ENCODE assay signal across 9 mouse cellular contexts in genomic region chr1:153661689-153662002, GRCm38 (mm10). TPM values are rescaled to one million over a fixed set of nuclear protein-coding genes. Genes with fewer than 3 reads are reported as not detected.
DNase-seq lines count a peak whose midpoint lies in the region; ATAC-seq lines count a peak whose summit lies in the region.
"Had no signal": no experiment of that assay in that cellular context is flagged by ENCODE, and none has a peak within 500 bp of the region (broad histone marks: within the 10 kb centered on the region; RNA-seq: fewer than 3 reads in every experiment).

No protein-coding gene starts in this region.

- H3K27me3 ChIP-seq in hindbrain, embryonic 13.5 days, result 0 out of 2 replicates have a peak, but pooled peaks cover 3% of the 10 kb centered on the region
- H3K27me3 ChIP-seq in lung, embryonic 15.5 days, result peaks cover 32% of the 10 kb centered on the region; the same call in 1 of the 2 replicates

- H3K27ac ChIP-seq in hindbrain, embryonic 13.5 days, result peak overlapping the region; percentile 92
- no peak overlapping the region for H3K27ac ChIP-seq in lung, embryonic 15.5 days

- DNase-seq in adrenal gland, postnatal 10 days, result peak; percentile 47
- no peak for DNase-seq in adrenal gland, adult (ENCODE audit: inconsistent age in 2 of 2, low spot score in 1 of 2)
- DNase-seq in 3T3-L1 (ENCODE audit: low read depth, low spot score), result peak; percentile 33
- no peak for DNase-seq in spleen, adult 18-20 months
- DNase-seq in gastrocnemius, adult 8-10 months (ENCODE audit: low spot score in 2 of 2), result no peak
- DNase-seq in urinary bladder, adult 18-20 months (ENCODE audit: low spot score in 2 of 2), result no peak
- DNase-seq: adrenal gland, adult 8-10 months had no signal

- no peak for ATAC-seq in hindbrain, embryonic 13.5 days (ENCODE audit: low FRiP score)
- peak; percentile 28 for ATAC-seq in lung, embryonic 15.5 days (ENCODE audit: borderline replicate concordance, extremely low read depth, low FRiP score, low TSS enrichment)

- no peaks in the 10 kb centered on the region for H3K9me3 ChIP-seq in hindbrain, embryonic 13.5 days
- H3K9me3 ChIP-seq in lung, embryonic 15.5 days, result no peaks in the 10 kb centered on the region

- 42% methylated on average over 4 of the region's 4 CpGs for WGBS in hindbrain, embryonic 13.5 days
- WGBS in lung, embryonic 15.5 days, result 38% methylated on average over 4 of the region's 4 CpGs

- peak overlapping the region; percentile 19 for H3K4me3 ChIP-seq in hindbrain, embryonic 13.5 days
- no peak overlapping the region for H3K4me3 ChIP-seq in lung, embryonic 15.5 days

- peak overlapping the region; percentile 67 for H3K9ac ChIP-seq in hindbrain, embryonic 13.5 days
- H3K9ac ChIP-seq in lung, embryonic 15.5 days, result no peak overlapping the region

- H3K36me3 ChIP-seq in hindbrain, embryonic 13.5 days, result no peaks in the 10 kb centered on the region
- no peaks in the 10 kb centered on the region for H3K36me3 ChIP-seq in lung, embryonic 15.5 days

- H3K4me1 ChIP-seq in hindbrain, embryonic 13.5 days (replicated peaks), result peaks cover 82% of the 10 kb centered on the region
- peaks cover 18% of the 10 kb centered on the region for H3K4me1 ChIP-seq in lung, embryonic 15.5 days

- H3K4me2 ChIP-seq in hindbrain, embryonic 13.5 days, result peak overlapping the region; percentile 52
- peak overlapping the region; percentile 23; the same call in 1 of the 2 replicates for H3K4me2 ChIP-seq in lung, embryonic 15.5 days

RNA-seq across cellular contexts. Expression of gene Rgs8, which starts 8.8 kb away (rescaled TPM):
- total RNA-seq in adrenal gland, postnatal 10 days (2021), result under 1 TPM; 0.57 to 0.61 TPM
- polyA plus RNA-seq in hindbrain, embryonic 13.5 days (2015; fragmentation: Nextera tagmentation; extraction: Ambion mirVana), result 24.4 and 26.4 TPM in 2 replicates
- 0.14 and 0.20 TPM in 2 replicates for polyA plus RNA-seq in lung, embryonic 15.5 days (2015; fragmentation: Nextera tagmentation; extraction: Ambion mirVana)
- not detected for total RNA-seq in gastrocnemius, adult 8-10 months (2022)

Comparison
In these comparisons a context has a peak if more than half of its experiments do, and no peak if none do; other contexts are left out.
1. DNase-seq: peak in adrenal gland, postnatal 10 days (single experiment) and 3T3-L1 (single experiment); none in adrenal gland, adult (0 of 2), spleen, adult 18-20 months (0 of 2), gastrocnemius, adult 8-10 months (0 of 2) and urinary bladder, adult 18-20 months (0 of 2).